Mouse (Mus musculus) ES-E14 (cell line): Measurements from ENCODE around the gene Stard5. TPM values are rescaled to one million over a fixed set of nuclear protein-coding genes. Genes with fewer than 3 reads are reported as not detected.

ENCODE experiments used
- DNase-seq: peaks from one replicate; pipeline ENCODE4 v3.0.0-alpha.2; 2013; ENCODE audit warnings: low read depth, low spot score
- H3K27ac ChIP-seq: 2 replicates; pipeline ENCODE4 v1.5.1; 2012; ENCODE audit warnings: low read depth, mild to moderate bottlenecking, low read length, moderate library complexity, mixed read lengths; ENCODE audit not compliant: poor library complexity, insufficient read depth, severe bottlenecking
- H3K36me3 ChIP-seq: 2 replicates; pipeline ENCODE4 v1.6.1; 2012; ENCODE audit warnings: mild to moderate bottlenecking, low read length, moderate library complexity, mixed read lengths; ENCODE audit not compliant: control insufficient read depth, poor library complexity, insufficient read depth, severe bottlenecking
- H3K4me1 ChIP-seq, 2 experiments: fragments of 150-350 bp in 1 of 2; sonication (generic) in 1 of 2; 2 replicates each; pipeline ENCODE4 v1.6.1; 2012; ENCODE audit warnings: low read length in 2 of 2, mild to moderate bottlenecking in 1 of 2, mixed read lengths in 1 of 2; ENCODE audit not compliant: control insufficient read depth in 2 of 2, insufficient read depth in 2 of 2, poor library complexity in 1 of 2
- H3K4me3 ChIP-seq, 2 experiments: fragments of 150-350 bp in 1 of 2; sonication (generic) in 1 of 2; 2 replicates each; pipeline ENCODE4 v1.5.1; 2012; ENCODE audit warnings: low read length in 2 of 2, low read depth in 1 of 2, mild to moderate bottlenecking in 1 of 2, mixed read lengths in 1 of 2; ENCODE audit not compliant: insufficient read depth in 1 of 2, poor library complexity in 1 of 2, severe bottlenecking in 1 of 2
- H3K9ac ChIP-seq: 2 replicates; pipeline ENCODE4 v1.6.1; 2012; ENCODE audit warnings: low read depth, mild to moderate bottlenecking, low read length, mixed read lengths; ENCODE audit not compliant: poor library complexity, insufficient read depth, severe bottlenecking
- H3K9me3 ChIP-seq: fragments of 150-350 bp; sonication (generic); 2 replicates; pipeline ENCODE4 v1.6.1; 2012; ENCODE audit warnings: low read depth, mild to moderate bottlenecking, low read length; ENCODE audit not compliant: control insufficient read depth, insufficient read depth
- CHD2 ChIP-seq: IDR thresholded peaks from 2 replicates; pipeline ENCODE4 v1.6.1; 2014; ENCODE audit warnings: mild to moderate bottlenecking, low read depth, low read length, inconsistent platforms
- HCFC1 ChIP-seq: IDR thresholded peaks from 2 replicates; pipeline ENCODE4 v1.6.1; 2012; ENCODE audit warnings: low read length, inconsistent platforms, borderline replicate concordance; ENCODE audit not compliant: insufficient read depth
- MAFK ChIP-seq: IDR thresholded peaks from 2 replicates; pipeline ENCODE4 v1.6.1; 2014; ENCODE audit warnings: mild to moderate bottlenecking, low read depth, low read length, inconsistent platforms; ENCODE audit not compliant: insufficient read depth
- ZC3H11A ChIP-seq: IDR thresholded peaks from 2 replicates; pipeline ENCODE4 v1.6.1; 2012; ENCODE audit warnings: low read depth, mild to moderate bottlenecking, inconsistent platforms, low read length, borderline replicate concordance
- ZNF384 ChIP-seq: IDR thresholded peaks from 2 replicates; pipeline ENCODE4 v1.6.1; 2012; ENCODE audit warnings: low read depth, low read length, inconsistent platforms
- in situ Hi-C, 2 experiments: fragments of 600-800 bp; cut with MboI; formaldehyde crosslinking; loops; one replicate each; pipeline ENCODE4 v1.15.1; 2025; ENCODE audit warnings: low sequenced_read_pairs in 2 of 2, inconsistent platforms in 1 of 2; ENCODE audit not compliant: unreplicated experiment in 2 of 2
- total RNA-seq: library from RNA; depleted of rRNA; stranded (reverse); fragments of 300-350 nt; gene quantifications from 2 replicates; pipeline ENCODE4 v1.2.3, GENCODE M21; 2012

The Stard5 gene
- total RNA-seq, 1 experiment: 8.1 TPM

- in situ Hi-C loops: no loop called here
- H3K27ac ChIP-seq: no peak overlapping the region
- TF ChIP-seq ZNF384 (no peak), HCFC1 (no peak), ZC3H11A (no peak), CHD2 (no peak), MAFK (no peak)
Measured at GRCm38 (mm10) chr7:83671573-83671972, 39.8 kb downstream of the Stard5 start.

GRCm38 (mm10) chr7:83675545-83676254 is 43.9 kb downstream of the Stard5 start:
- H3K27ac ChIP-seq: no peak overlapping the region
- DNase-seq: peak; percentile 22
- TF ChIP-seq MAFK (no peak), ZC3H11A (peak; percentile 49; the same call in 1 of the 2 replicates)
- H3K4me3 ChIP-seq: no peak overlapping the region
- H3K9ac ChIP-seq: no peak overlapping the region
- in situ Hi-C loops: no loop called here
- no peaks in the 10 kb centered on the region for H3K9me3 ChIP-seq
- no peaks in the 10 kb centered on the region for H3K36me3 ChIP-seq
- H3K4me1 ChIP-seq: no peaks in the 10 kb centered on the region

More at GRCm38 (mm10) chr7:83671573-83671972, 39.8 kb downstream of the Stard5 start:
- Histone ChIP-seq H3K4me1 (no peaks in the 10 kb centered on the region), H3K4me3 (no peak overlapping the region), H3K9me3 (no peaks in the 10 kb centered on the region), H3K36me3 (no peaks in the 10 kb centered on the region), H3K9ac (no peak overlapping the region)
- DNase-seq: no peak

- no peaks in the 10 kb centered on the region for H3K4me1 ChIP-seq
- no peak for TF ChIP-seq ZNF384
- TF ChIP-seq CHD2: no peak
- H3K9me3 ChIP-seq: no peaks in the 10 kb centered on the region
- no peaks in the 10 kb centered on the region for H3K36me3 ChIP-seq
- H3K4me3 ChIP-seq: no peak overlapping the region
- no peak for DNase-seq
- no peak overlapping the region for H3K9ac ChIP-seq
- in situ Hi-C loops: no loop called here
- H3K27ac ChIP-seq: no peak overlapping the region
Measured at GRCm38 (mm10) chr7:83677296-83677695, 45.5 kb downstream of the Stard5 start.

- Histone ChIP-seq H3K4me3 (no peak overlapping the region), H3K9me3 (no peaks in the 10 kb centered on the region), H3K4me1 (no peaks in the 10 kb centered on the region), H3K27ac (no peak overlapping the region), H3K9ac (no peak overlapping the region), H3K36me3 (no peaks in the 10 kb centered on the region)
- DNase-seq: no peak
- in situ Hi-C loops: no loop called here
- TF ChIP-seq ZC3H11A (no peak), ZNF384 (no peak), CHD2 (no peak), MAFK (no peak), HCFC1 (no peak)
Measured at GRCm38 (mm10) chr7:83678506-83678905, 46.7 kb downstream of the Stard5 start.
